Mouse (Mus musculus) lung, postnatal 0 days (tissue): ENCODE data around the gene Hoxd4.

Experiments used
- CTCF ChIP-seq: IDR thresholded peaks from 2 replicates; pipeline ENCODE4 v1.5.1; 2016; ENCODE audit warnings: antibody characterized with exemption, mild to moderate bottlenecking
- EP300 ChIP-seq: IDR thresholded peaks from 2 replicates; pipeline ENCODE4 v1.6.1; 2016; ENCODE audit warnings: antibody characterized with exemption, mild to moderate bottlenecking, control low read depth

- TF ChIP-seq CTCF (no peak), EP300 (no peak)
Measured at GRCm38 (mm10) chr2:74686988-74687697, 24.6 kb upstream of the Hoxd4 start.
